Comparison of ENCODE assay signal across 8 mouse cellular contexts in the genomic region with DNA sequence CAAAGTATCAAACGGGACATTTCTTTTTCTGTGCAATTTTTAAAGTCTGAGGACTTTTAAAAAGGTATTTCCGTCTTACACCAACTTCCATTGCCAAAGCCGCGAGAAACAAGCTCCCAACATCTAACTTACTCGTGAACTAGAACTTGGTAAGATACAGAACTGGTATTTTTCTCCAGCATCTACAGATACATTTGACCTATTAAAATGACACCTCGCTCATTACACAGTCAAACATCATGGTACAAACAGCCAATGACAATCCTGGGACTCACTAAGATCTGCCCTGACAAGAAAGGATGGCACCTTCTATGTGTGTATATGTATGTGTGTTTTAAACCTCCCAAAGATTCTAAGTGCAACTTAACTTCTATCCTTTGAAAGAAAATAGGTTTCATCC. TPM values are rescaled to one million over a fixed set of nuclear protein-coding genes. Genes with fewer than 3 reads are reported as not detected.
DNase-seq lines count a peak whose midpoint lies in the region; ATAC-seq lines count a peak whose summit lies in the region.

No protein-coding gene starts in this region.

- H3K27me3 ChIP-seq in megakaryocyte, embryonic 14.5 days (replicated peaks), result no peaks in the 10 kb centered on the region
- H3K27me3 ChIP-seq in hindbrain, embryonic 12.5 days, result no peaks in the 10 kb centered on the region
- H3K27me3 ChIP-seq in midbrain, embryonic 11.5 days (ENCODE audit: control insufficient read depth, insufficient read depth, low read length), result no peaks in the 10 kb centered on the region

- H3K4me2 ChIP-seq in hindbrain, embryonic 12.5 days (replicated peaks), result peak overlapping the region; percentile 92
- H3K4me2 ChIP-seq in midbrain, embryonic 11.5 days, result peak overlapping the region; percentile 74

- H3K9ac ChIP-seq in hindbrain, embryonic 12.5 days, result peak overlapping the region; percentile 99
- peak overlapping the region; percentile 57; the same call in 1 of the 2 replicates for H3K9ac ChIP-seq in midbrain, embryonic 11.5 days (ENCODE audit: low read length)

- WGBS in hindbrain, embryonic 12.5 days, result 1% methylated on average over 6 of the region's 6 CpGs
- 1% methylated on average over 6 of the region's 6 CpGs for WGBS in midbrain, embryonic 11.5 days

- 0 out of 2 replicates have a peak overlapping the region, but pooled peaks have one; percentile 2 for H3K27ac ChIP-seq in hindbrain, embryonic 12.5 days
- H3K27ac ChIP-seq in midbrain, embryonic 11.5 days (ENCODE audit: low read depth, low read length), result no peak overlapping the region

- H3K36me3 ChIP-seq in megakaryocyte, embryonic 14.5 days (replicated peaks; ENCODE audit: low read length), result no peaks in the 10 kb centered on the region
- no peaks in the 10 kb centered on the region for H3K36me3 ChIP-seq in hindbrain, embryonic 12.5 days
- H3K36me3 ChIP-seq in midbrain, embryonic 11.5 days (ENCODE audit: control insufficient read depth, insufficient read depth, low read length), result no peaks in the 10 kb centered on the region

- no peaks in the 10 kb centered on the region for H3K9me3 ChIP-seq in megakaryocyte, embryonic 14.5 days
- H3K9me3 ChIP-seq in hindbrain, embryonic 12.5 days (replicated peaks), result no peaks in the 10 kb centered on the region
- no peaks in the 10 kb centered on the region for H3K9me3 ChIP-seq in midbrain, embryonic 11.5 days (ENCODE audit: control insufficient read depth, low read length)

- peaks cover 27% of the 10 kb centered on the region; the same call in 1 of the 2 replicates for H3K4me1 ChIP-seq in megakaryocyte, embryonic 14.5 days
- H3K4me1 ChIP-seq in hindbrain, embryonic 12.5 days, result peaks cover 27% of the 10 kb centered on the region
- peaks cover 16% of the 10 kb centered on the region for H3K4me1 ChIP-seq in midbrain, embryonic 11.5 days (ENCODE audit: control insufficient read depth, insufficient read depth, low read length)

- no peak for ATAC-seq in megakaryocyte, adult 5-6 weeks (ENCODE audit: poor library complexity, severe bottlenecking)
- no peak for ATAC-seq in hindbrain, embryonic 12.5 days (ENCODE audit: low FRiP score)
- ATAC-seq in midbrain, embryonic 11.5 days (ENCODE audit: low FRiP score), result no peak

- H3K4me3 ChIP-seq in megakaryocyte, embryonic 14.5 days (replicated peaks), result peak overlapping the region; percentile 94
- peak overlapping the region; percentile 95 for H3K4me3 ChIP-seq in hindbrain, embryonic 12.5 days
- peak overlapping the region; percentile 97 for H3K4me3 ChIP-seq in midbrain, embryonic 11.5 days (ENCODE audit: low read depth, low read length)

- DNase-seq in embryo, embryonic 10.5 days (ENCODE audit: low spot score), result peak; percentile 52
- DNase-seq in midbrain, embryonic 11.5 days (ENCODE audit: low spot score, missing footprints), result peak; percentile 91
- DNase-seq in cerebellum, adult 11-12 months, result no peak
- no peak for DNase-seq in gastrocnemius, postnatal 4 days (ENCODE audit: low spot score in 2 of 2)
- no peak for DNase-seq in gastrocnemius, adult 8-10 months (ENCODE audit: low spot score in 2 of 2)

RNA-seq across cellular contexts. Expression of a gene that starts 1.5 kb away (rescaled TPM):
- polyA plus RNA-seq in megakaryocyte, embryonic 14.5 days (2012; ENCODE audit: insufficient read depth, low replicate concordance), result 0.17 and 1.7 TPM in 2 replicates
- 69.1 and 73.4 TPM in 2 replicates for total RNA-seq in megakaryocyte, adult 5-6 weeks (2015)
- total RNA-seq in megakaryocyte, adult 5-6 weeks (2017), result 45.2 and 66.3 TPM in 2 replicates
- polyA plus RNA-seq in hindbrain, embryonic 12.5 days (2016; fragmentation: Nextera tagmentation; extraction: Ambion mirVana), result 22.7 and 23.2 TPM in 2 replicates
- 24.8 and 26.6 TPM in 2 replicates for polyA plus RNA-seq in midbrain, embryonic 11.5 days (2014; fragmentation: Nextera tagmentation; extraction: Ambion mirVana)
- total RNA-seq in gastrocnemius, postnatal 4 days (2021), result 10 to 100 TPM; 35.8 to 40.2 TPM
- 10 to 100 TPM; 19.7 to 23.1 (median 21.4) TPM for total RNA-seq in gastrocnemius, adult 8-10 months (2022)

Comparison
In these comparisons a context has a peak if more than half of its experiments do, and no peak if none do; other contexts are left out.
1. DNase-seq: peak in embryo, embryonic 10.5 days (single experiment) and midbrain, embryonic 11.5 days (single experiment); none in cerebellum, adult 11-12 months (single experiment), gastrocnemius, postnatal 4 days (0 of 2) and gastrocnemius, adult 8-10 months (0 of 2).
2. Peak in every context shown above with its lines, with median percentiles within 50 percentile points of each other: H3K4me3 ChIP-seq.